Mouse (Mus musculus) lung, postnatal 0 days (tissue): ENCODE measurements around the gene Entpd1. TPM values are rescaled to one million over a fixed set of nuclear protein-coding genes. Genes with fewer than 3 reads are reported as not detected.
"Not testable (repeated sequence)": the region's sequence is repeated elsewhere in the genome, so short reads cannot be mapped to it uniquely, and the experiment has no call there.

Experiments
- ATAC-seq: fragments of 200-750 bp; cut with Nextera tagmentation; 2 replicates; pipeline ENCODE4 v1.8.0; 2017; ENCODE audit warnings: moderate library complexity
- DNase-seq: peaks from one replicate; pipeline ENCODE4 v3.0.0-alpha.2; 2016; ENCODE audit warnings: low spot score
- H3K27ac ChIP-seq: fragments of 300-500 bp; sonication (generic); 2 replicates; pipeline ENCODE4 v1.5.1; 2014; ENCODE audit warnings: antibody characterized with exemption, mild to moderate bottlenecking, low read length, mixed read lengths
- H3K27me3 ChIP-seq: fragments of 300-500 bp; sonication (generic); replicated peaks from 2 replicates; pipeline ENCODE4 v1.6.1; 2014; ENCODE audit warnings: low read length, mixed read lengths; ENCODE audit not compliant: insufficient read depth
- H3K36me3 ChIP-seq: fragments of 300-500 bp; sonication (generic); 2 replicates; pipeline ENCODE4 v1.6.1; 2014; ENCODE audit warnings: low read length, mixed read lengths; ENCODE audit not compliant: insufficient read depth
- H3K4me1 ChIP-seq: fragments of 300-500 bp; sonication (generic); 2 replicates; pipeline ENCODE4 v1.6.1; 2014; ENCODE audit warnings: antibody characterized with exemption, low read depth, low read length, mixed read lengths; ENCODE audit not compliant: insufficient read depth
- H3K4me2 ChIP-seq: fragments of 300-500 bp; sonication (generic); replicated peaks from 2 replicates; pipeline ENCODE4 v1.6.1; 2014; ENCODE audit warnings: low read depth, mild to moderate bottlenecking, low read length, moderate library complexity, mixed read lengths
- H3K4me3 ChIP-seq: fragments of 300-500 bp; sonication (generic); 2 replicates; pipeline ENCODE4 v1.5.1; 2014; ENCODE audit warnings: low read depth, low read length
- H3K9ac ChIP-seq: fragments of 300-500 bp; sonication (generic); replicated peaks from 2 replicates; pipeline ENCODE4 v1.6.1; 2014; ENCODE audit warnings: low read depth, mild to moderate bottlenecking
- H3K9me3 ChIP-seq: fragments of 300-500 bp; sonication (generic); 2 replicates; pipeline ENCODE4 v1.6.1; 2016; ENCODE audit warnings: low read length, mixed read lengths
- CTCF ChIP-seq: IDR thresholded peaks from 2 replicates; pipeline ENCODE4 v1.5.1; 2016; ENCODE audit warnings: antibody characterized with exemption, mild to moderate bottlenecking
- EP300 ChIP-seq: IDR thresholded peaks from 2 replicates; pipeline ENCODE4 v1.6.1; 2016; ENCODE audit warnings: antibody characterized with exemption, mild to moderate bottlenecking, control low read depth
- WGBS: fragments of 180-500 bp; shearing (Covaris S2); extraction: QIAGEN DNeasy Blood & Tissue Kit; methylation state at CpG from one replicate; pipeline ENCODE4 v1.1.7; 2014; 5-methylcytosine and 5-hydroxymethylcytosine counted together
- polyA plus RNA-seq: library from polyadenylated mRNA; unstranded; fragments of >200 nt; fragmentation: Nextera tagmentation; extraction: Ambion mirVana; gene quantifications from 2 replicates; pipeline ENCODE4 v1.2.1, GENCODE M21; 2015

Entpd1 gene
- polyA plus RNA-seq, 1 experiment from 2014 or later = 32.2 TPM

- 80% methylated on average over 7 of the region's 7 CpGs for WGBS
- DNase-seq (no peak), ATAC-seq (no peak)
- Histone ChIP-seq H3K4me1 (no peaks in the 10 kb centered on the region), H3K4me2 (no peak overlapping the region), H3K4me3 (no peak overlapping the region), H3K9ac (no peak overlapping the region), H3K27ac (no peak overlapping the region), H3K36me3 (no peaks in the 10 kb centered on the region), H3K27me3 (no peaks in the 10 kb centered on the region), H3K9me3 (no peaks in the 10 kb centered on the region)
- TF ChIP-seq CTCF = no peak
- no peak for TF ChIP-seq EP300
Measured at GRCm38 (mm10) chr19:40616021-40616420, 3.9 kb downstream of the Entpd1 start.

GRCm38 (mm10) chr19:40621616-40622015, 9.4 kb downstream of the Entpd1 start:
- H3K27me3 ChIP-seq, H3K9ac ChIP-seq, DNase-seq, H3K9me3 ChIP-seq, H3K4me1 ChIP-seq, ATAC-seq, H3K36me3 ChIP-seq, H3K4me2 ChIP-seq, H3K4me3 ChIP-seq, H3K27ac ChIP-seq: not testable (repeated sequence)
- 64% methylated on average over 9 of the region's 26 CpGs for WGBS

GRCm38 (mm10) chr19:40625935-40626334, 13.8 kb downstream of the Entpd1 start:
- Histone ChIP-seq H3K4me2 (no peak overlapping the region), H3K27me3 (no peaks in the 10 kb centered on the region), H3K36me3 (no peaks in the 10 kb centered on the region), H3K4me1 (no peaks in the 10 kb centered on the region), H3K27ac (no peak overlapping the region), H3K9me3 (no peaks in the 10 kb centered on the region), H3K9ac (no peak overlapping the region), H3K4me3 (no peak overlapping the region)
- DNase-seq = no peak
- ATAC-seq = no peak
- WGBS = 25% methylated on average over 12 of the region's 12 CpGs
- no peak for TF ChIP-seq CTCF
- no peak for TF ChIP-seq EP300

- Histone ChIP-seq H3K27ac (no peak overlapping the region), H3K9me3 (no peaks in the 10 kb centered on the region), H3K4me3 (no peak overlapping the region), H3K9ac (no peak overlapping the region), H3K27me3 (no peaks in the 10 kb centered on the region), H3K4me1 (no peaks in the 10 kb centered on the region; the same call in 1 of the 2 replicates), H3K36me3 (no peaks in the 10 kb centered on the region), H3K4me2 (no peak overlapping the region)
- TF ChIP-seq CTCF (no peak), EP300 (no peak)
- no peak for ATAC-seq
- no peak for DNase-seq
Measured at GRCm38 (mm10) chr19:40628950-40629349, 16.8 kb downstream of the Entpd1 start.

- H3K4me2 ChIP-seq = no peak overlapping the region
- ATAC-seq = no peak
- no peak for TF ChIP-seq EP300
- no peak for TF ChIP-seq CTCF
- peak; percentile 13 for DNase-seq
- WGBS = 72% methylated on average over 3 of the region's 3 CpGs
- H3K4me3 ChIP-seq = no peak overlapping the region
- no peak overlapping the region for H3K27ac ChIP-seq
- H3K9ac ChIP-seq = no peak overlapping the region
- no peaks in the 10 kb centered on the region for H3K27me3 ChIP-seq
- H3K36me3 ChIP-seq = no peaks in the 10 kb centered on the region
- H3K4me1 ChIP-seq = no peaks in the 10 kb centered on the region; the same call in 1 of the 2 replicates
- no peaks in the 10 kb centered on the region for H3K9me3 ChIP-seq
Measured at GRCm38 (mm10) chr19:40630096-40630495, 17.9 kb downstream of the Entpd1 start.

GRCm38 (mm10) chr19:40630606-40631005, 18.4 kb downstream of the Entpd1 start:
- DNase-seq (peak; percentile 9), ATAC-seq (no peak)
- Histone ChIP-seq H3K9ac (no peak overlapping the region), H3K27ac (no peak overlapping the region), H3K9me3 (no peaks in the 10 kb centered on the region), H3K36me3 (no peaks in the 10 kb centered on the region), H3K4me1 (no peaks in the 10 kb centered on the region; the same call in 1 of the 2 replicates), H3K27me3 (no peaks in the 10 kb centered on the region), H3K4me2 (no peak overlapping the region), H3K4me3 (no peak overlapping the region)
- no peak for TF ChIP-seq EP300
- TF ChIP-seq CTCF = no peak
- 48% methylated on average over 7 of the region's 7 CpGs for WGBS

GRCm38 (mm10) chr19:40632193-40632592, 20.0 kb downstream of the Entpd1 start:
- H3K9me3 ChIP-seq = no peaks in the 10 kb centered on the region
- DNase-seq (peak; percentile 52), ATAC-seq (peak; percentile 28; the same call in 1 of the 2 replicates)
- H3K4me3 ChIP-seq = no peak overlapping the region
- H3K27me3 ChIP-seq = no peaks in the 10 kb centered on the region
- no peak overlapping the region for H3K9ac ChIP-seq
- no peaks in the 10 kb centered on the region for H3K36me3 ChIP-seq
- no peak overlapping the region for H3K27ac ChIP-seq
- 20% methylated on average over 3 of the region's 3 CpGs for WGBS
- TF ChIP-seq EP300 (peak; percentile 78), CTCF (no peak)
- H3K4me2 ChIP-seq = no peak overlapping the region
- H3K4me1 ChIP-seq = no peaks in the 10 kb centered on the region; the same call in 1 of the 2 replicates
